Mouse (Mus musculus) thymus, adult 2 months (tissue): ENCODE data around the gene Arhgap6.

ENCODE experiments used
- CTCF ChIP-seq: fragments of 200-500 bp; IDR thresholded peaks from 2 replicates; pipeline ENCODE4 v1.5.1; 2012; ENCODE audit warnings: mild to moderate bottlenecking, control low read depth, low read length, moderate library complexity, borderline replicate concordance; ENCODE audit not compliant: control insufficient read depth, poor library complexity, insufficient read depth; ENCODE audit errors: extremely low read depth
- POLR2A ChIP-seq: fragments of 200-500 bp; IDR thresholded peaks from 2 replicates; pipeline ENCODE4 v1.6.1; 2012; ENCODE audit warnings: mild to moderate bottlenecking, low read length, control low read depth, moderate library complexity; ENCODE audit not compliant: control insufficient read depth, poor library complexity, insufficient read depth; ENCODE audit errors: extremely low read depth

- TF ChIP-seq CTCF (no peak), POLR2A (no peak)
Measured at GRCm38 (mm10) chrX:169170981-169171380, 376.1 kb downstream of the Arhgap6 start.
